Mouse (Mus musculus): ENCODE results near the gene Nrk. TPM values are rescaled to one million over a fixed set of nuclear protein-coding genes. Genes with fewer than 3 reads are reported as not detected.

Gene Nrk
- total RNA-seq (2015), result not detected in 2 replicates
- total RNA-seq (2017), result not detected in 2 replicates

GRCm38 (mm10) chrX:138914041-138914776, at the start of gene Nrk:
Gene Nrk, plus strand, starts transcription at chrX:138914430.
- ATAC-seq (ENCODE audit: poor library complexity, severe bottlenecking), result no peak

GRCm38 (mm10) chrX:138913366-138913765, 864 bp upstream of the Nrk start:
- ATAC-seq (ENCODE audit: poor library complexity, severe bottlenecking), result no peak

GRCm38 (mm10) chrX:138914777-138915114, 516 bp downstream of the Nrk start:
- no peak for ATAC-seq (ENCODE audit: poor library complexity, severe bottlenecking)

- no peak for ATAC-seq (ENCODE audit: poor library complexity, severe bottlenecking)
These were observed 4.8 kb downstream of the Nrk start for GRCm38 (mm10) chrX:138919030-138919429.

GRCm38 (mm10) chrX:138943905-138944304, 29.7 kb downstream of the Nrk start:
- ATAC-seq (ENCODE audit: poor library complexity, severe bottlenecking), result no peak

GRCm38 (mm10) chrX:138960713-138961112, 46.5 kb downstream of the Nrk start:
- no peak for ATAC-seq (ENCODE audit: poor library complexity, severe bottlenecking)

GRCm38 (mm10) chrX:138978501-138978900, 64.3 kb downstream of the Nrk start:
- ATAC-seq (ENCODE audit: poor library complexity, severe bottlenecking), result no peak

GRCm38 (mm10) chrX:138979249-138979648, 65.0 kb downstream of the Nrk start:
- no peak for ATAC-seq (ENCODE audit: poor library complexity, severe bottlenecking)

GRCm38 (mm10) chrX:139014524-139014923, 100.3 kb downstream of the Nrk start:
- no peak for ATAC-seq (ENCODE audit: poor library complexity, severe bottlenecking)

GRCm38 (mm10) chrX:139016540-139016939, 102.3 kb downstream of the Nrk start:
- ATAC-seq (ENCODE audit: poor library complexity, severe bottlenecking), result no peak

- ATAC-seq (ENCODE audit: poor library complexity, severe bottlenecking), result no peak
These were observed 112.4 kb downstream of the Nrk start for GRCm38 (mm10) chrX:139026532-139027097.

GRCm38 (mm10) chrX:139027296-139027695, 113.1 kb downstream of the Nrk start:
- ATAC-seq (ENCODE audit: poor library complexity, severe bottlenecking), result no peak

- ATAC-seq (ENCODE audit: poor library complexity, severe bottlenecking), result no peak
These were observed 113.7 kb downstream of the Nrk start for GRCm38 (mm10) chrX:139027909-139028308.

GRCm38 (mm10) chrX:139037666-139038065, 123.4 kb downstream of the Nrk start:
- no peak for ATAC-seq (ENCODE audit: poor library complexity, severe bottlenecking)

GRCm38 (mm10) chrX:139039314-139039713, 125.1 kb downstream of the Nrk start:
- no peak for ATAC-seq (ENCODE audit: poor library complexity, severe bottlenecking)

GRCm38 (mm10) chrX:139041148-139041547, 126.9 kb downstream of the Nrk start:
- ATAC-seq (ENCODE audit: poor library complexity, severe bottlenecking), result no peak

- ATAC-seq (ENCODE audit: poor library complexity, severe bottlenecking), result no peak
These were observed 137.7 kb downstream of the Nrk start for GRCm38 (mm10) chrX:139051976-139052375.

- no peak for ATAC-seq (ENCODE audit: poor library complexity, severe bottlenecking)
These were observed 138.9 kb downstream of the Nrk start for GRCm38 (mm10) chrX:139053149-139053548.

Other genes with a start within 250 kb of the Nrk start
- gene Serpina7, start 170.8 kb downstream of the Nrk start, total RNA-seq (2015), result not detected in 2 replicates
- gene Serpina7, start 170.8 kb downstream of the Nrk start, total RNA-seq (2017), result not detected in 2 replicates
- gene 4930513O06Rik, start 171.8 kb downstream of the Nrk start, total RNA-seq (2015), result not detected in 2 replicates
- gene 4930513O06Rik, start 171.8 kb downstream of the Nrk start, total RNA-seq (2017), result not detected in 2 replicates

Data from megakaryocyte, adult 5-6 weeks (primary cell).